Mouse (Mus musculus) ES-E14 (cell line): ENCODE data around the gene Magi2. TPM values are rescaled to one million over a fixed set of nuclear protein-coding genes. Genes with fewer than 3 reads are reported as not detected.

ENCODE experiments used
- DNase-seq: peaks from one replicate; pipeline ENCODE4 v3.0.0-alpha.2; 2013; ENCODE audit warnings: low read depth, low spot score
- H3K27ac ChIP-seq: 2 replicates; pipeline ENCODE4 v1.5.1; 2012; ENCODE audit warnings: low read depth, mild to moderate bottlenecking, low read length, moderate library complexity, mixed read lengths; ENCODE audit not compliant: poor library complexity, insufficient read depth, severe bottlenecking
- H3K36me3 ChIP-seq: 2 replicates; pipeline ENCODE4 v1.6.1; 2012; ENCODE audit warnings: mild to moderate bottlenecking, low read length, moderate library complexity, mixed read lengths; ENCODE audit not compliant: control insufficient read depth, poor library complexity, insufficient read depth, severe bottlenecking
- H3K4me1 ChIP-seq, 2 experiments: fragments of 150-350 bp in 1 of 2; sonication (generic) in 1 of 2; 2 replicates each; pipeline ENCODE4 v1.6.1; 2012; ENCODE audit warnings: low read length in 2 of 2, mild to moderate bottlenecking in 1 of 2, mixed read lengths in 1 of 2; ENCODE audit not compliant: control insufficient read depth in 2 of 2, insufficient read depth in 2 of 2, poor library complexity in 1 of 2
- H3K4me3 ChIP-seq, 2 experiments: fragments of 150-350 bp in 1 of 2; sonication (generic) in 1 of 2; 2 replicates each; pipeline ENCODE4 v1.5.1; 2012; ENCODE audit warnings: low read length in 2 of 2, low read depth in 1 of 2, mild to moderate bottlenecking in 1 of 2, mixed read lengths in 1 of 2; ENCODE audit not compliant: insufficient read depth in 1 of 2, poor library complexity in 1 of 2, severe bottlenecking in 1 of 2
- H3K9ac ChIP-seq: 2 replicates; pipeline ENCODE4 v1.6.1; 2012; ENCODE audit warnings: low read depth, mild to moderate bottlenecking, low read length, mixed read lengths; ENCODE audit not compliant: poor library complexity, insufficient read depth, severe bottlenecking
- H3K9me3 ChIP-seq: fragments of 150-350 bp; sonication (generic); 2 replicates; pipeline ENCODE4 v1.6.1; 2012; ENCODE audit warnings: low read depth, mild to moderate bottlenecking, low read length; ENCODE audit not compliant: control insufficient read depth, insufficient read depth
- CHD2 ChIP-seq: IDR thresholded peaks from 2 replicates; pipeline ENCODE4 v1.6.1; 2014; ENCODE audit warnings: mild to moderate bottlenecking, low read depth, low read length, inconsistent platforms
- HCFC1 ChIP-seq: IDR thresholded peaks from 2 replicates; pipeline ENCODE4 v1.6.1; 2012; ENCODE audit warnings: low read length, inconsistent platforms, borderline replicate concordance; ENCODE audit not compliant: insufficient read depth
- MAFK ChIP-seq: IDR thresholded peaks from 2 replicates; pipeline ENCODE4 v1.6.1; 2014; ENCODE audit warnings: mild to moderate bottlenecking, low read depth, low read length, inconsistent platforms; ENCODE audit not compliant: insufficient read depth
- ZC3H11A ChIP-seq: IDR thresholded peaks from 2 replicates; pipeline ENCODE4 v1.6.1; 2012; ENCODE audit warnings: low read depth, mild to moderate bottlenecking, inconsistent platforms, low read length, borderline replicate concordance
- ZNF384 ChIP-seq: IDR thresholded peaks from 2 replicates; pipeline ENCODE4 v1.6.1; 2012; ENCODE audit warnings: low read depth, low read length, inconsistent platforms
- in situ Hi-C, 2 experiments: fragments of 600-800 bp; cut with MboI; formaldehyde crosslinking; loops; one replicate each; pipeline ENCODE4 v1.15.1; 2025; ENCODE audit warnings: low sequenced_read_pairs in 2 of 2, inconsistent platforms in 1 of 2; ENCODE audit not compliant: unreplicated experiment in 2 of 2
- total RNA-seq: library from RNA; depleted of rRNA; stranded (reverse); fragments of 300-350 nt; gene quantifications from 2 replicates; pipeline ENCODE4 v1.2.3, GENCODE M21; 2012

Magi2 gene
- total RNA-seq, 1 experiment = 0.85 TPM

- TF ChIP-seq MAFK = no peak
- Histone ChIP-seq H3K4me3 (no peak overlapping the region), H3K9ac (no peak overlapping the region), H3K9me3 (no peaks in the 10 kb centered on the region), H3K27ac (no peak overlapping the region), H3K4me1 (no peaks in the 10 kb centered on the region), H3K36me3 (no peaks in the 10 kb centered on the region)
- DNase-seq = no peak
- in situ Hi-C loops = no loop called here
These were observed 882.7 kb downstream of the Magi2 start for GRCm38 (mm10) chr5:20109496-20109895.

- in situ Hi-C loops = no loop called here
- TF ChIP-seq ZNF384 = no peak
- no peak for TF ChIP-seq HCFC1
- TF ChIP-seq CHD2 = no peak
- TF ChIP-seq ZC3H11A = no peak
- TF ChIP-seq MAFK = no peak
- DNase-seq = no peak
- no peak overlapping the region for H3K9ac ChIP-seq
- H3K36me3 ChIP-seq = no peaks in the 10 kb centered on the region
- no peaks in the 10 kb centered on the region for H3K4me1 ChIP-seq
- H3K27ac ChIP-seq = no peak overlapping the region
- no peaks in the 10 kb centered on the region for H3K9me3 ChIP-seq
- H3K4me3 ChIP-seq = no peak overlapping the region
These were observed 890.3 kb downstream of the Magi2 start for GRCm38 (mm10) chr5:20117156-20117555.

GRCm38 (mm10) chr5:20140235-20140634 lies 913.4 kb downstream of the Magi2 start:
- in situ Hi-C loops = no loop called here
- no peak overlapping the region for H3K9ac ChIP-seq
- no peaks in the 10 kb centered on the region for H3K9me3 ChIP-seq

GRCm38 (mm10) chr5:20140662-20141444 lies 914.0 kb downstream of the Magi2 start:
- H3K27ac ChIP-seq = no peak overlapping the region
- in situ Hi-C loops = no loop called here
- no peak for DNase-seq

More at GRCm38 (mm10) chr5:20140235-20140634, 913.4 kb downstream of the Magi2 start:
- H3K4me1 ChIP-seq = no peaks in the 10 kb centered on the region
- no peak for DNase-seq
- TF ChIP-seq HCFC1 = no peak
- TF ChIP-seq ZNF384 = no peak
- no peak for TF ChIP-seq MAFK
- TF ChIP-seq ZC3H11A = no peak
- TF ChIP-seq CHD2 = no peak
- no peaks in the 10 kb centered on the region for H3K36me3 ChIP-seq
- no peak overlapping the region for H3K4me3 ChIP-seq
- H3K27ac ChIP-seq = no peak overlapping the region

More at GRCm38 (mm10) chr5:20140662-20141444, 914.0 kb downstream of the Magi2 start:
- Histone ChIP-seq H3K9me3 (no peaks in the 10 kb centered on the region), H3K4me1 (no peaks in the 10 kb centered on the region), H3K36me3 (no peaks in the 10 kb centered on the region), H3K4me3 (no peak overlapping the region), H3K9ac (no peak overlapping the region)
- TF ChIP-seq ZC3H11A (no peak), HCFC1 (no peak), MAFK (no peak), CHD2 (no peak), ZNF384 (no peak)
